Mouse (Mus musculus): ENCODE results near the gene Ppdpf.

Gene Ppdpf

DNA sequence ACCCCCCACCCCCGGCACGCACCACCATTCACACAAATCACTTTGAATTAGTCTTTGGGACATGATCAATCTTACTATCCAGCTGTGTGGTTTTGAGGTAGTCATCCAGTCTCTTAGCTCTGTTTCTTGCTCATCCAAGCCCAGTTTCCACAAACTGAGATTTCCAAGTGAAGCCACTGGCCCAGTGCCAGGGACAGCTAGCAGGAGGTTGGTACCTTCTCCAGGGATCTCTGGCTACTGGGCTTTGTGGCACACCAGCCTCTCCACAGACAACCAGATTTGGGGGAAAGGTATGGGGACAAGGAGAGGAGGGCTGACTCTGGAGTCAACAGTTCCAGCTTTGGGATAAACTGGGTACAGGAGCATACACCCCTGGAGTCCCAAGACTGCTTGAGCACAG is 33.3 kb downstream of the Ppdpf start:
- no peak for DNase-seq

DNA sequence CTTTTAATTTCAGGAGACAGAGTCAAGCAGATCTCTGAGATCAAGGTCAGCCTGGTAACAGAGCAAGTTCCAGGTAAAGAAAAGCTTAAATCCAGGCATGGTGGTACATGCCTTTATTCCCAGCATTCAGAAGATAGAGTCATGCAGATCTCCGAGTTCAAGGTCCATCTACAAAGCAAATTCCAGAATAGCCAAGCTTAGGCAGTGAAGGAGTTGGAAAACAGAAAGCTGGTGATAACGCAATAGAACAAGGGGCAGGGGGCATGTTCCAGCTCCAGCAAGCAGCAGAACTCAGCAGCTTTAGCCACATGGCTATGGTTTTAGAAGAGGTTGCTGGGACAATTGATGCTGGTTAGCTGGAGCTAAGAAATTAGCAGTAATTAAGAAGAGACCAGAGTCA is 37.9 kb downstream of the Ppdpf start:
- no peak for DNase-seq

DNA sequence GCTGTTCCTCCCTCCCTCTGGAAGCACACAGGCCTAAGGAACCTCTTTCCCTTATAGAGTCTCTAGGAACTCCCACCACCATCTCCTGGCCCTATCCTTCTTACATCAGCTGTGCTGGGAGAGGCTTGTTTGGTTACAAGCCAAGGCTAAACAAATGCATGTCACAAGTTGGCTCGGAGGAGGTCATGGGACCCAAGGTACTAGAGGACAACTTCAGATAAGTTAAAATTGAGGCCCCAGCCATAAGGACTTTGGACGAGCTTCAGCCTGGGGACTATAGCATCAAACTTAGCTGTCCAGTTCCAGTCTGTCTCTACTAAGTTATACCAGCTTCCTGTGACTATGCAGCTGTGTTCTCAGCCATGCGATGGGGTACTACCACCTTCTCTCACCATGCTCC is 40.1 kb downstream of the Ppdpf start:
- no peak for DNase-seq

DNA sequence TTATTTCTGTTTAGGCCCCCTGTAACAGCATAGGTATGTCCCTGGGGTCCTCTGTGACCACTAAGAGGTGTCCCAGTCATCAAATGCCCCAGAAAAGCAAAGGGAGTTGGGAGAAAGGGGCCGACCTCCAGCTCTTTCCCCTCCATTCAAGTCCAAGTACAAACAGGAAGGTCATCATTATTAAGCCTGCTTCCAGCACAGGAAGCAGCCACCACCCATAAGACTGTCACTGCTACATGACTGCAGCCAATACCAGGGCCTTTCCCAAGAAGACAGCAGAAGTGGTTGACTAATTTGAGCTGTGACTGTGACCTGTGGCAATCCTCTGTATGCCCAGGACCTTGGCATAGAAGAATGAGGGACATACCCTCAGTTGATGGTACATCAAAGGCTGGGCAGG is 41.3 kb downstream of the Ppdpf start:
- no peak for DNase-seq

DNA sequence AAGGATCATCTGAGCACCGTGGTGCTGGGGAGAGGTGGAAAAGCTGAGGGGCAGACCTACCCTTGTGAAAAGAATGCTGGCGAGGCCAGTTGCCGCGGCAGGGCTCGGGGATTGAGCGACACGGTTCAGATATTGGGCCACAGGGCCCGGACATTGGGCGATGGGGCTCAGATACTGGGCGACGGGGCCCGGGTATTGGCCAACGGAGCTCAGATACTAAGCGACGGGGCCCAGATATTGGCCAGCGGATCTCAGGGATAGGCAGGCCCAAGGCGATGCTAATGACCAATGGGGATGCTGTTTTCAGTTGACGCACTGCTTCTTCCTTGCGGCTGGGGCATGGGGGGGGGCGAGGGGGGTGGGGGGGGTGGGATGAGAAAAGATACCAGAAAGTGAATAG is 44.1 kb downstream of the Ppdpf start:
- DNase-seq = no peak

DNA sequence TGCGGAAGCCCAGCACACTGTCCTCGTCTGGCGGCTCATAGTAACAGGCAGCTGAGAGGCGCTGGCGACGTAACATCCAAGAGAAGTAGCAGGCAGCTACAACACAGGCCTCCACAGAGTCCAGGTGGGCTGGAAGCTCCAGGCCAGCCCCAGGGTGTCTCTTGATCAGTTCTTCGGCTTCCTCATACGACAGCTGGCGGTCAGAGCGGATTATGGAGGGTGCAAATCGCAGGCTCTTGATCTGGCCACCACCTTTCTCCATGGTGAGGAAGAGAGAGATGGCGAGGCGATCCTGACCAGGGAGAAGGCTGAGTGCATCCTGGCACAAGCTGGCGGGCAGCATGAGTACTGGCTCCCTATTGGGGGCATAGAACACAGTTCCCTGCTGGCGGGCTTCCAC is 46.4 kb downstream of the Ppdpf start:
- DNase-seq = no peak

DNA sequence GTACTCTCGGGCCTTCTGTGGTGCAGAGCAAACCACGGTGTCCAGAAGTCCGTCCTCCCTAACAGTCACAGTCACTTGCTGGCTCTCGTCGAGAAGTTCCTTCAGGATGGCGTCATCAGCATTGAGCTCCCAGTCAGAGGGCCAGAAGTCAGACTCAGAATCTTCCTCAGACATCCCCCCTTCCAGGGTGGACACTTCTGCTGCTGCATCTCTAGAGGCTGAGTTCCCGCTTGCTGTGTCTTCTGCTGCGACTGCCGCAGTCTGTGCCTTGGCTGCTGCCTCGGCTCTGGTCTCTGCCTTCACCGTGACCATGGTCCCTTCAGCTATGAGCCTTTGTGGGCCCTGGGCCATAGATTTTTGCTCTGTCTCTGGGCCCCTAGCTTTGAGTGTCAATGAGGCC is 47.6 kb downstream of the Ppdpf start:
- no peak for DNase-seq

DNA sequence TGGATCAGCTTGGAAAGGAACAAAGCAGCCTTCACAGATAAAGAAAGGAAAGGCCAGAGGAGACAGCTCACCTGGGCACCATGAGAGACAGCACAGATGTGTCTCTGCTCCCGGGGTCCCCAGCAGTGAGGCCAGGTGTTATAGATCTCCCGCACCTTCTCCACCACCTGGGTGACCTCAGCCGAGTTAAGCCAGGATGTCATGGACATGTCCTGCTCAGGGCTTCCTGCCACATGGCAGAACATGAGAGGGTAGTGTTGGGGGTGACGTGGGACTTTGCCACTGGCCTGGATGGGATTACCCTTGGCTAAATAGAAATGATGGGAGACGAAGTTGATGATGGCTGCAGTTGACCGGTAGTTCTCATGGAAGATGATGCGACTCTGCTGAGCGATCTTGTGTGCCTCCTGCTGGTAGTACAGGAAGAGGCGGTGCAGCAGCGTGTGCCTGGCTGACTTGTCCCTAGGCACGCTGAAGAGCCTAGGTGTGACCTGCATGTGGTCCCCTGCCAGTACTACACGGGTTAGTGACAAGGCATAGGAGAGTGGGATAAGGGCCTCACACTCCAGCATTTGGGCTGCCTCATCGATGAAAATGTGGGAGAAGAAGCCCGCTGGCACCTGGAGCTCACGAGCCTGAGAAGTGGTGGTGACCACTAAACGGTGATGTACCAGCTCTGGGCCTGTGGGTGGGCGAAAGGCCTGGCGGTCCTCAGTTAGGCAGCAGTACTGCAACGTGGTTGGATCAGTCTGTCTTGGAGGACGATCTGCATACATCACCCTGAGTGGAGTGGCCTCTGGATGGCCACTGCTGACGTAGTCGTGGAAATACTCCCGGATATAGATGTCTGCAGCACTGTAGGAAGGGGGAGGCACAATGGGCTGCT is 48.9 kb downstream of the Ppdpf start:
- DNase-seq = no peak

DNA sequence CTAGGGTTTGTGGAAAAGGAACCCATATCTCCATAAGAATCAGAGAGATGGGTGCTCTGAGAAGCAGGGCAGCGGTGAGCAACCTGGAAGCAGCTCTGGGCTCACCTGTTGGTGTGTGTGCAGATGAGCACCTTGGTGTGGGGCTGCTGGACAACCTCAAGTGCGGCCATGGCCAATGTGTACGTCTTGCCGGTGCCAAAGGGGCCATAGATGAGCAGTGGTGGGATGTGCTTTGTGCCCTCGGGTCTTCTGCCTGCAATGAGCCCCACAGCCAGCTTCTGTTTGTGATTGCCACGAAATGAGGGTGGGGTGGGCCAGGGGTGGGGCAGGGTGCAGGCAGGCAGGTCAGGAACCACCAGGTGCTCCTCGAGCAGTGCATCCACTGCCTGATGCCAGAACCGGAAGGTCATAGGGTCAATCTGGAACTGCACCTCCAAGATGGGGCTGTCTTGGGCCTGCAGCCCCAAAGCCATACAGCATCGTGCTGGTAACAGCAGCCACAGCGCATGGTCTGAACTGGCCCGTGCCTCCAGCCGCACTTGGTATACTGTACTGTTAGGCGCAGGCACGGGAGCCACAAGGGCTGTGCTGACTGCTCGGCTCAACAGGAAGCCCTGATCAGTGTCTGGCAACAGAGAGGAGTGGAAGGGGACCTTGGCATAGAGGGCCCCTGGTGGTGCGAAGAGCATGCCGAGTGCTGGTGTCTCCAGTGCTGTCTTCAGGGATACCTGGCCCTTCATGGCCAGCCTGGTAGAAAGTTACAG is 50.4 kb downstream of the Ppdpf start:
- DNase-seq = no peak

DNA sequence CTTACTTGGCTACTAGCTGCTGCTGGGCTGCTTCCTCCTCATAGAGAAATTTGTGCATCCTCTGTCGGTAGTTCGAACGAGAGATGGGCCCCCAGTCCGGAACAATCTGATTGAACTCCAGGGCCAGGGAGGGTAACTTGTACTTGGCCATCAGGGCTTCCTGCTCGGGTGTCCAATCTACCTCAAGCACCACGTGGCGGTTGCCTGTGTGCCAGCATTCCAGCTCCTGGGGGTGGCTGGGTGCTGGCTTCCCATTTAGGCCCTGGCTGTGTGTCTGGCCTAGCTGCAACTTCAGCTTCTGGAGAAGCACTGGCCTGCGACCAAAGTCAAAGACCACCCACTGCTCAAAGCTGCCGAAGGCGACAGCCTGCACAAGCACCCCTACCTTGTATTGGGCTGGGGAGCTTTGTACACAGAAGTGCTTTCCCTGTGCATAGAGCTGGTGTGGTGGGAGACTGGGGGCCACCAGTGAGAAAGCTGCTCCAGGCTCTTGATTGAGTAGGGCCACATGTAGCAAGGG is 51.1 kb downstream of the Ppdpf start:
- no peak for DNase-seq
